Mouse (Mus musculus): ENCODE data around the gene Kmt5b.
A peak's percentile ranks its signal among the peaks of the same experiment; 100 is the strongest.

Kmt5b gene

GRCm38 (mm10) chr19:3767781-3768696, 818 bp downstream of the Kmt5b start:
- DNase-seq (ENCODE audit: low read depth, low spot score): peak; percentile 97

- peak; percentile 96 for DNase-seq (ENCODE audit: low read depth, low spot score)
Measured at GRCm38 (mm10) chr19:3768697-3769383, 1.6 kb downstream of the Kmt5b start.

GRCm38 (mm10) chr19:3769533-3769932, 2.3 kb downstream of the Kmt5b start:
- no peak for DNase-seq (ENCODE audit: low read depth, low spot score)

- DNase-seq (ENCODE audit: low read depth, low spot score): peak; percentile 52
Measured at GRCm38 (mm10) chr19:3774159-3774558, 6.9 kb downstream of the Kmt5b start.

GRCm38 (mm10) chr19:3778713-3779112, 11.5 kb downstream of the Kmt5b start:
- DNase-seq (ENCODE audit: low read depth, low spot score): no peak

- DNase-seq (ENCODE audit: low read depth, low spot score): no peak
Measured at GRCm38 (mm10) chr19:3790077-3790476, 22.9 kb downstream of the Kmt5b start.

- no peak for DNase-seq (ENCODE audit: low read depth, low spot score)
Measured at GRCm38 (mm10) chr19:3805526-3805925, 38.3 kb downstream of the Kmt5b start.

GRCm38 (mm10) chr19:3810536-3811233, 43.5 kb downstream of the Kmt5b start:
- no peak for DNase-seq (ENCODE audit: low read depth, low spot score)

GRCm38 (mm10) chr19:3814461-3814860, 47.2 kb downstream of the Kmt5b start:
- no peak for DNase-seq (ENCODE audit: low read depth, low spot score)

GRCm38 (mm10) chr19:3815824-3816223, 48.6 kb downstream of the Kmt5b start:
- no peak for DNase-seq (ENCODE audit: low read depth, low spot score)

GRCm38 (mm10) chr19:3819080-3819479, 51.9 kb downstream of the Kmt5b start:
- DNase-seq (ENCODE audit: low read depth, low spot score): no peak

GRCm38 (mm10) chr19:3819899-3820444, 52.8 kb downstream of the Kmt5b start:
- DNase-seq (ENCODE audit: low read depth, low spot score): no peak

- DNase-seq (ENCODE audit: low read depth, low spot score): no peak
Measured at GRCm38 (mm10) chr19:3825044-3825443, 57.8 kb downstream of the Kmt5b start.

- DNase-seq (ENCODE audit: low read depth, low spot score): no peak
Measured at GRCm38 (mm10) chr19:3829863-3830262, 62.6 kb downstream of the Kmt5b start.

- no peak for DNase-seq (ENCODE audit: low read depth, low spot score)
Measured at GRCm38 (mm10) chr19:3831716-3832115, 64.5 kb downstream of the Kmt5b start.

- DNase-seq (ENCODE audit: low read depth, low spot score): no peak
Measured at GRCm38 (mm10) chr19:3832851-3833353, 65.7 kb downstream of the Kmt5b start.

- no peak for DNase-seq (ENCODE audit: low read depth, low spot score)
Measured at GRCm38 (mm10) chr19:3834301-3834700, 67.1 kb downstream of the Kmt5b start.

GRCm38 (mm10) chr19:3836791-3837190, 69.6 kb downstream of the Kmt5b start:
- no peak for DNase-seq (ENCODE audit: low read depth, low spot score)

GRCm38 (mm10) chr19:3838931-3839330, 71.7 kb downstream of the Kmt5b start:
- DNase-seq (ENCODE audit: low read depth, low spot score): no peak

- DNase-seq (ENCODE audit: low read depth, low spot score): no peak
Measured at GRCm38 (mm10) chr19:3839686-3840085, 72.5 kb downstream of the Kmt5b start.

GRCm38 (mm10) chr19:3840214-3840651, 73.0 kb downstream of the Kmt5b start:
- peak; percentile 43 for DNase-seq (ENCODE audit: low read depth, low spot score)

GRCm38 (mm10) chr19:3840685-3841084, 73.5 kb downstream of the Kmt5b start:
- DNase-seq (ENCODE audit: low read depth, low spot score): no peak
